Mouse (Mus musculus): ENCODE data around the gene Rars.

DNA sequence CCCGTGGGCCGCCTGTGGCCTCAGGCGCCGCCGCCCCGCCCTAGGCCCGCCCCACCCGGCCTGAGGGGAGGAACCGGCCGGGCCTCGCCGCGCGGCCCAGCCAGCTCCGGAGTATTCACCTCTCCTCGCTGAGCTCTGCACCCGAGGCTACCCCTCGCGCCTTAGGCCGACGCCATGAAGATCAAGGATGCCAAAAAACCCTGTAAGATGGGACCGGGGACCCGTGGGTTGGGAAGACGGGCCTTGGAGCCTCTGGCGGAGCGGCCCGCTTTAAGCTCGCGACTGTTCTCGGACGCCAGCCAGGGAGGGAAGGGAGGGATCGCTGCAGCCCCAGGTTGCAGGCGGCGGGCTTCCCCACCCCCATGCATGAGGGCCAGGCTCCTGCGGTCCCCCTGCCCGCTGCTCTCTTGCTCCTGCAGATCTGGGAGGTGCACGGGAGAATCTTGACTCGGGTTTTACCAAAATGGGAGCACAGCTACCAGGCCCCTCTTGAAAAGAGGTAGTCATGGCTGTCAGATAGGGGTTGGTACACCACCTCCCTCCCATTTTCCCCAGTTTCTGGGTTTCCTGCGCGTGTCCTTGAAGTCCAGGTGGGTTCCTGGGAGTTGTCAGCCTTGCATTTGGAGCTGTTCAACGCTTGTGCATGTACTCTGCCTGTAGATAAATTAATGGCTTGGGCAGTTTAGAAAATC, 64.4 kb downstream of the Rars start:
- TF ChIP-seq CTCF (conservative IDR thresholded peaks at IDR 0.05; ENCODE audit: low read length) (no peak), NANOG (IDR thresholded peaks at IDR 0.05; ENCODE audit: borderline replicate concordance, low read length) (no peak)
